Mouse (Mus musculus) stomach, postnatal 0 days (tissue): ENCODE results near the gene Psmc2.

ENCODE experiments used
- CTCF ChIP-seq: IDR thresholded peaks from 2 replicates; pipeline ENCODE4 v1.5.1; 2016; ENCODE audit warnings: antibody characterized with exemption, low read depth, mild to moderate bottlenecking, moderate library complexity
- EP300 ChIP-seq: optimal IDR thresholded peaks from 2 replicates; pipeline ENCODE3; 2016; ENCODE audit warnings: antibody characterized with exemption

DNA sequence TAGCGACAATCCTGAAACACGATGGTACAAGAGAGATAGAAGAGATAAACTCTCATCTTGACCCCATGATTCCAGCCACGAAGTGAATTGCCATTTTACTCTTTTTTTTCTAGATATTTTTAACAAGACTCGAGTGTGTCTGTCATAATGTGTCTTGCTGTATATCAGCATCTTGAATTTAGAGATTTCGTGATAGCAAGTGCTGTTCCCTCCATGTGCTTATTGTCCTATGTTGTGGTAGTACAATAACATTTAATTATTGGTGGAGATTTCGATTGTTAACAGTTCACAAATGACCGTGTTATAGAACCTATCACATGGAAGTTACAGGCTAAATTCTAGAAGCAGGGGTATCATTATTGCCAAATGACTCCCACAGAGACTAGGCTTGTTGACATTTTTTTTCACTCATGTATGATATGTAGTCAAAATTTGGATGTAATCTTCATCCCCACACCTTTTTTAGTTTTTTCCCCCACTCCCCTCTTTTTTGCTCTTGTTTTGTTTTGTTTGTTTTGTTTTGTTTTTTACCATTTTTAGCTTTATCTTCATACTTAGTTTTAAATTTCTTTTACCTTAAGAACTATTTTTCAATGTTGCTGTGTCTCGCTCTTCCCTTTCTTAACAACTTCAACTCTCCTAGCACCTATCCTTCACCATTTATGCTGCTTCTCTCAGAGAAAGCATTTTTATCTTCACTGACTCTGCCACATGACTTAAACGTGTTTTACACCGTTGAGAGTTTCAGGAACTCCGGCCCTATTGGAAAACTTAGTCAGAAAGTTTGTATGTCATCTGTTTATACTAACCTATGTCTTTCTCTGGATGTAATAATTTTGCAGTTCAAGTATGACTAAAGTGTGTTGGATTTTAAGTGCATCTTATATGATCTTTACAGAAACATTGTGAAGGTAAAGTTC, 2.4 kb downstream of the Psmc2 start:
- TF ChIP-seq CTCF, result no peak
- no peak for TF ChIP-seq EP300
